Mouse (Mus musculus): ENCODE measurements around the gene Ptprf. TPM values are rescaled to one million over a fixed set of nuclear protein-coding genes. Genes with fewer than 3 reads are reported as not detected.
A peak's percentile ranks its signal among the peaks of the same experiment; 100 is the strongest.

Ptprf gene
- total and polyA plus RNA-seq, 2 experiments from 2014 or later, result 45.0 to 120 TPM

GRCm38 (mm10) chr4:118288531-118288930, 2.7 kb downstream of the Ptprf start:
- H3K4me3 ChIP-seq (ENCODE audit: low read depth, low read length), result no peak overlapping the region
- no peak for TF ChIP-seq CTCF (IDR thresholded peaks at IDR 0.05; ENCODE audit: low read depth)
- peak overlapping the region; percentile 71; the same call in 1 of the 2 replicates for H3K4me2 ChIP-seq (ENCODE audit: low read depth)
- 71% methylated on average over 6 of the region's 6 CpGs for WGBS
- ATAC-seq (no peak), DNase-seq (no peak)
- no peaks in the 10 kb centered on the region for H3K9me3 ChIP-seq (ENCODE audit: low read length)
- no peak overlapping the region for H3K9ac ChIP-seq
- H3K36me3 ChIP-seq (ENCODE audit: insufficient read depth), result peaks cover 9% of the 10 kb centered on the region; the same call in 1 of the 2 replicates
- H3K4me1 ChIP-seq (ENCODE audit: insufficient read depth), result 0 out of 2 replicates have a peak, but pooled peaks cover 3% of the 10 kb centered on the region
- H3K27ac ChIP-seq (ENCODE audit: low read depth, low read length), result no peak overlapping the region
- no peaks in the 10 kb centered on the region for H3K27me3 ChIP-seq (ENCODE audit: insufficient read depth, low read length)

- no peak overlapping the region for H3K9ac ChIP-seq
- no peaks in the 10 kb centered on the region for H3K9me3 ChIP-seq (ENCODE audit: low read length)
- no peaks in the 10 kb centered on the region for H3K27me3 ChIP-seq (ENCODE audit: insufficient read depth, low read length)
- no peak for ATAC-seq
- no peak for DNase-seq
- H3K4me3 ChIP-seq (ENCODE audit: low read depth, low read length), result no peak overlapping the region
- no peak overlapping the region for H3K4me2 ChIP-seq (ENCODE audit: low read depth)
- WGBS, result 83% methylated on average over 5 of the region's 5 CpGs
- no peak for TF ChIP-seq CTCF (IDR thresholded peaks at IDR 0.05; ENCODE audit: low read depth)
- H3K27ac ChIP-seq (ENCODE audit: low read depth, low read length), result no peak overlapping the region
- 0 out of 2 replicates have a peak, but pooled peaks cover 3% of the 10 kb centered on the region for H3K4me1 ChIP-seq (ENCODE audit: insufficient read depth)
- H3K36me3 ChIP-seq (ENCODE audit: insufficient read depth), result peaks cover 14% of the 10 kb centered on the region; the same call in 1 of the 2 replicates
These were observed 5.0 kb downstream of the Ptprf start for GRCm38 (mm10) chr4:118286202-118286601.

GRCm38 (mm10) chr4:118282182-118282562, 9.0 kb downstream of the Ptprf start:
- ATAC-seq, result no peak
- Histone ChIP-seq H3K36me3 (ENCODE audit: insufficient read depth) (peaks cover 14% of the 10 kb centered on the region; the same call in 1 of the 2 replicates), H3K27me3 (ENCODE audit: insufficient read depth, low read length) (no peaks in the 10 kb centered on the region), H3K9ac (no peak overlapping the region), H3K9me3 (ENCODE audit: low read length) (no peaks in the 10 kb centered on the region), H3K27ac (ENCODE audit: low read depth, low read length) (no peak overlapping the region), H3K4me3 (ENCODE audit: low read depth, low read length) (no peak overlapping the region), H3K4me2 (ENCODE audit: low read depth) (no peak overlapping the region), H3K4me1 (ENCODE audit: insufficient read depth) (no peaks in the 10 kb centered on the region)
- no peak for TF ChIP-seq CTCF (IDR thresholded peaks at IDR 0.05; ENCODE audit: low read depth)
- WGBS, result 13% methylated on average over 1 of the region's 1 CpGs
- no peak for DNase-seq

GRCm38 (mm10) chr4:118281444-118282181, 9.6 kb downstream of the Ptprf start:
- Histone ChIP-seq H3K9me3 (ENCODE audit: low read length) (no peaks in the 10 kb centered on the region), H3K4me1 (ENCODE audit: insufficient read depth) (peaks cover 4% of the 10 kb centered on the region; the same call in 1 of the 2 replicates), H3K4me3 (ENCODE audit: low read depth, low read length) (no peak overlapping the region), H3K36me3 (ENCODE audit: insufficient read depth) (peaks cover 18% of the 10 kb centered on the region; the same call in 1 of the 2 replicates), H3K4me2 (ENCODE audit: low read depth) (no peak overlapping the region), H3K27me3 (ENCODE audit: insufficient read depth, low read length) (no peaks in the 10 kb centered on the region), H3K9ac (no peak overlapping the region), H3K27ac (ENCODE audit: low read depth, low read length) (no peak overlapping the region)
- no peak for TF ChIP-seq CTCF (IDR thresholded peaks at IDR 0.05; ENCODE audit: low read depth)
- ATAC-seq, result no peak
- no peak for DNase-seq
- WGBS, result 62% methylated on average over 13 of the region's 13 CpGs

- DNase-seq (no peak), ATAC-seq (no peak)
- WGBS, result 76% methylated on average over 7 of the region's 7 CpGs
- Histone ChIP-seq H3K9ac (no peak overlapping the region), H3K27ac (ENCODE audit: low read depth, low read length) (no peak overlapping the region), H3K4me3 (ENCODE audit: low read depth, low read length) (no peak overlapping the region), H3K4me2 (ENCODE audit: low read depth) (no peak overlapping the region), H3K9me3 (ENCODE audit: low read length) (no peaks in the 10 kb centered on the region), H3K27me3 (ENCODE audit: insufficient read depth, low read length) (no peaks in the 10 kb centered on the region), H3K36me3 (ENCODE audit: insufficient read depth) (peaks cover 18% of the 10 kb centered on the region), H3K4me1 (ENCODE audit: insufficient read depth) (peaks cover 11% of the 10 kb centered on the region; the same call in 1 of the 2 replicates)
- TF ChIP-seq CTCF (IDR thresholded peaks at IDR 0.05; ENCODE audit: low read depth), result no peak
These were observed 10.7 kb downstream of the Ptprf start for GRCm38 (mm10) chr4:118280506-118280905.

DNA sequence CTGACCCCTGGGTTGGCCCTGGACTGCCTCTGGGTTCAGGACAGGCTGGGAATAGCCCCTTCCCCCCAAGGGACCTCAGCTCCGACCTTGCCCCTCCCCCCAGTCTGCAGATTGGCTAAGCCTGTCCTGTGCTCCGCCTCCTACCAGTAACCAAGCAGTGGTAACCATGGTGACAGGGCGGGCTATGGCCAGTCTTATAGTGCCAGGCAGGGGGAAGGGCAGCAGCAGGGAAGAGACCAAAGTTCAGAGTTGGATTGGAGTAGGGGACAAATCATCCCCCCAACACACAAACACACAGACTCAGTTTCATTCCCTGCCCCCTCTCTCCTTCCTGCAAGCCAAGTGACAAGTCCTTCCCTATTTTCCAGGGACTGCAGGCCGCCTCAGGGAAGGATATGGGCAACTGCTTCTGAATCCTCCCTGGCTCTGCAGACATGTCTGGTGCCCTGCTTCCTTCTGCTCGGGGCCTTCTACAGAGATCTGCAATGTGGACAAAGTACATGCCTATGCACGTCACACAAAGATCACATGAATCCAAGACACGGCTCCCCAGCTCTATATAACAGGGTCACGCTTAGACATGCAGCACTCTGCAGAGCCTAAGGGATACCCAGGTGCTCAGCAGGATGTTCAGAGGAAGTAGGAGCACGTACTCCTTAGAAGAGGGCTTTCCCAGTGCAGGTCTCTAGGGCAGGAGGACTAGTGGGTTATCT, 14.5 kb downstream of the Ptprf start:
- H3K27me3 ChIP-seq (ENCODE audit: insufficient read depth, low read length), result no peaks in the 10 kb centered on the region
- 17% methylated on average over 9 of the region's 9 CpGs for WGBS
- H3K9me3 ChIP-seq (ENCODE audit: low read length), result no peaks in the 10 kb centered on the region
- peak overlapping the region; percentile 26 for H3K4me2 ChIP-seq (ENCODE audit: low read depth)
- peak overlapping the region; percentile 59 for H3K27ac ChIP-seq (ENCODE audit: low read depth, low read length)
- no peak overlapping the region for H3K4me3 ChIP-seq (ENCODE audit: low read depth, low read length)
- DNase-seq (peak; percentile 84), ATAC-seq (peak; percentile 97)
- H3K36me3 ChIP-seq (ENCODE audit: insufficient read depth), result peaks cover 18% of the 10 kb centered on the region
- no peak overlapping the region for H3K9ac ChIP-seq
- H3K4me1 ChIP-seq (ENCODE audit: insufficient read depth), result peaks cover 11% of the 10 kb centered on the region; the same call in 1 of the 2 replicates
- no peak for TF ChIP-seq CTCF (IDR thresholded peaks at IDR 0.05; ENCODE audit: low read depth)

Data from forebrain, postnatal 0 days (tissue).